Mouse (Mus musculus) olfactory bulb, adult 2 months (tissue): ENCODE measurements at regions not wholly inside any gene's neighbourhood (a gene's known extent, or its start where the extent isn't known, plus 50 kb on each side); places are given as distances from the start of the nearest gene placed in this dataset.

Experiments
- CTCF ChIP-seq: fragments of 200-500 bp; IDR thresholded peaks from 2 replicates; pipeline ENCODE4 v1.5.1; 2012; ENCODE audit warnings: low read depth, mild to moderate bottlenecking, low read length, moderate library complexity; ENCODE audit not compliant: insufficient read depth
- POLR2A ChIP-seq: fragments of 200-500 bp; IDR thresholded peaks from 2 replicates; pipeline ENCODE4 v1.6.1; 2012; ENCODE audit warnings: mild to moderate bottlenecking, low read depth, low read length, moderate library complexity; ENCODE audit not compliant: insufficient read depth

DNA sequence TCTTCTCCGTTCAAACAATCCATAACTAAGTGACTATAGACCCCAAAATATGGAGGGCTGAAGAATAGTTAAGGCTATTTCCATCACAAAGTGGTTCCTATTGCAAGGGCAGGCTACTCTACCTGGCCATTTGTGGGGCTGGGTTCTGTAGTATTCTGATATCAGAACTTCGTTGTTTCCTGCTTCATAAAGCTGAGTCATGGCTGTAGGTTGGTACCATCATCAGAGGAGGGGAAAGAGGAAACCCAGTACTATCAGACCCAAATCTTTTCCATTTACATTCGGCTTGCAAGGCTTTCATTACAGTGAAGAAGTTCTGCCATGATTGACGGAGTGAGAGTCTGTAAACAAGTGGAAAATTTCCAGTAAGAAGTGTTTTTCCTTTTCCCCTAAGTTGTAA, 284.6 kb downstream of the Rapgef2 start:
- no peak for TF ChIP-seq CTCF
- no peak for TF ChIP-seq POLR2A
